In genomic region chr9:57148144-57148878, GRCm38 (mm10) we compare ENCODE assay signal across 8 mouse cellular contexts. TPM values are rescaled to one million over a fixed set of nuclear protein-coding genes. Genes with fewer than 3 reads are reported as not detected.
DNase-seq lines count a peak whose midpoint lies in the region; ATAC-seq and TF ChIP-seq lines count a peak whose summit lies in the region.

Gene Neil1 (minus strand): TSS chr9:57148305.

- peak; percentile 77 for DNase-seq in ES-E14 (ENCODE audit: low read depth, low spot score)
- DNase-seq in cerebellum, adult 11 months: peak; percentile 83
- peak; percentile 89 to 91 for DNase-seq in heart, postnatal 10 days
- peak; percentile 82 to 90 for DNase-seq in kidney, postnatal 4 days
- DNase-seq in neural tube, embryonic 11.5 days (ENCODE audit: low spot score): peak; percentile 87

- ATAC-seq in forebrain, embryonic 13.5 days: peak; percentile 92
- ATAC-seq in liver, embryonic 15.5 days (ENCODE audit: insufficient read depth): peak; percentile 86
- ATAC-seq in neural tube, embryonic 11.5 days (ENCODE audit: insufficient read depth, low FRiP score, low TSS enrichment): peak; percentile 83
- ATAC-seq in stomach, embryonic 16.5 days (ENCODE audit: insufficient read depth, low FRiP score): peak; percentile 90

- peak within 1 kb of the TSS; percentile 26 for H3K27ac ChIP-seq in ES-E14 (ENCODE audit: insufficient read depth, low read depth, low read length, poor library complexity, severe bottlenecking)
- H3K27ac ChIP-seq in forebrain, embryonic 13.5 days: peak within 1 kb of the TSS; percentile 73
- peak within 1 kb of the TSS; percentile 78 for H3K27ac ChIP-seq in liver, embryonic 15.5 days (replicated peaks)
- peak within 1 kb of the TSS; percentile 87 for H3K27ac ChIP-seq in neural tube, embryonic 11.5 days (ENCODE audit: low read depth, low read length)
- H3K27ac ChIP-seq in stomach, embryonic 16.5 days (ENCODE audit: low read length): peak within 1 kb of the TSS; percentile 93

- WGBS in forebrain, embryonic 13.5 days: under 1% methylated on average over 27 of the region's 27 CpGs
- 1% methylated on average over 27 of the region's 27 CpGs for WGBS in liver, embryonic 15.5 days (ENCODE audit: insufficient replicate concordance)
- 2% methylated on average over 27 of the region's 27 CpGs for WGBS in neural tube, embryonic 11.5 days
- 1% methylated on average over 27 of the region's 27 CpGs for WGBS in stomach, embryonic 16.5 days

- H3K4me1 ChIP-seq in ES-E14 (ENCODE audit: control insufficient read depth in 2 of 2, insufficient read depth in 2 of 2, low read length in 2 of 2, poor library complexity in 1 of 2): peaks cover 0 to 11% of the 10 kb centered on the region in 2 experiments; a peak in 3 of 4 replicates
- peaks cover 20% of the 10 kb centered on the region for H3K4me1 ChIP-seq in forebrain, embryonic 13.5 days
- peaks cover 21% of the 10 kb centered on the region for H3K4me1 ChIP-seq in liver, embryonic 15.5 days (replicated peaks)
- peaks cover 7% of the 10 kb centered on the region; the same call in 1 of the 2 replicates for H3K4me1 ChIP-seq in neural tube, embryonic 11.5 days (ENCODE audit: control insufficient read depth, insufficient read depth, low read length)
- H3K4me1 ChIP-seq in stomach, embryonic 16.5 days (ENCODE audit: control insufficient read depth, insufficient read depth, low read length): peaks cover 15% of the 10 kb centered on the region; the same call in 1 of the 2 replicates

- in situ Hi-C loops in ES-E14 (cut with MboI; ENCODE audit: low sequenced_read_pairs in 2 of 2, unreplicated experiment in 2 of 2): no loop called here

- no peaks in the 10 kb centered on the region for H3K27me3 ChIP-seq in forebrain, embryonic 13.5 days
- no peaks in the 10 kb centered on the region for H3K27me3 ChIP-seq in liver, embryonic 15.5 days
- H3K27me3 ChIP-seq in neural tube, embryonic 11.5 days (ENCODE audit: control insufficient read depth, insufficient read depth, low read length): no peaks in the 10 kb centered on the region; the same call in 1 of the 2 replicates
- no peaks in the 10 kb centered on the region for H3K27me3 ChIP-seq in stomach, embryonic 16.5 days (ENCODE audit: control insufficient read depth, insufficient read depth, low read length)

- H3K36me3 ChIP-seq in ES-E14 (ENCODE audit: control insufficient read depth, insufficient read depth, low read length, poor library complexity, severe bottlenecking): peaks cover under 1% of the 10 kb centered on the region; the same call in 1 of the 2 replicates
- peaks cover 13% of the 10 kb centered on the region for H3K36me3 ChIP-seq in forebrain, embryonic 13.5 days (ENCODE audit: poor library complexity, severe bottlenecking)
- no peaks in the 10 kb centered on the region for H3K36me3 ChIP-seq in liver, embryonic 15.5 days (replicated peaks)
- H3K36me3 ChIP-seq in neural tube, embryonic 11.5 days (ENCODE audit: control insufficient read depth, insufficient read depth, low read length): no peaks in the 10 kb centered on the region
- no peaks in the 10 kb centered on the region for H3K36me3 ChIP-seq in stomach, embryonic 16.5 days (ENCODE audit: control insufficient read depth, insufficient read depth, low read length)

- H3K9ac ChIP-seq in ES-E14 (ENCODE audit: insufficient read depth, low read depth, low read length, poor library complexity, severe bottlenecking): peak within 1 kb of the TSS; percentile 77
- peak within 1 kb of the TSS; percentile 76 for H3K9ac ChIP-seq in forebrain, embryonic 13.5 days
- H3K9ac ChIP-seq in liver, embryonic 15.5 days: peak within 1 kb of the TSS; percentile 60
- peak within 1 kb of the TSS; percentile 68 for H3K9ac ChIP-seq in neural tube, embryonic 11.5 days (ENCODE audit: low read length)
- H3K9ac ChIP-seq in stomach, embryonic 16.5 days (ENCODE audit: low read length): peak within 1 kb of the TSS; percentile 83

- H3K4me2 ChIP-seq in forebrain, embryonic 13.5 days: peak within 1 kb of the TSS; percentile 71
- H3K4me2 ChIP-seq in liver, embryonic 15.5 days: peak within 1 kb of the TSS; percentile 81
- H3K4me2 ChIP-seq in neural tube, embryonic 11.5 days (ENCODE audit: low read depth): peak within 1 kb of the TSS; percentile 74
- H3K4me2 ChIP-seq in stomach, embryonic 16.5 days (ENCODE audit: low read depth, low read length): peak within 1 kb of the TSS; percentile 75

- intact Hi-C loops in heart, postnatal 10 days (cut with DNase I): loop anchor here (5.0 to 10.0 kb wide), 2 partner anchors 294 to 616 kb away; partner anchors contain the start of genes Clk3 and Ppcdc

- peak within 1 kb of the TSS; percentile 68 to 83 for H3K4me3 ChIP-seq in ES-E14 (ENCODE audit: insufficient read depth in 1 of 2, low read depth in 1 of 2, low read length in 2 of 2, poor library complexity in 1 of 2, severe bottlenecking in 1 of 2)
- peak within 1 kb of the TSS; percentile 51 for H3K4me3 ChIP-seq in forebrain, embryonic 13.5 days
- peak within 1 kb of the TSS; percentile 64 for H3K4me3 ChIP-seq in liver, embryonic 15.5 days (replicated peaks)
- peak within 1 kb of the TSS; percentile 47 for H3K4me3 ChIP-seq in neural tube, embryonic 11.5 days (ENCODE audit: low read depth, low read length)
- H3K4me3 ChIP-seq in stomach, embryonic 16.5 days (replicated peaks; ENCODE audit: low read length): peak within 1 kb of the TSS; percentile 64

- no peaks in the 10 kb centered on the region for H3K9me3 ChIP-seq in ES-E14 (ENCODE audit: control insufficient read depth, insufficient read depth, low read depth, low read length)
- H3K9me3 ChIP-seq in forebrain, embryonic 13.5 days (replicated peaks): no peaks in the 10 kb centered on the region
- H3K9me3 ChIP-seq in liver, embryonic 15.5 days (replicated peaks): no peaks in the 10 kb centered on the region
- H3K9me3 ChIP-seq in neural tube, embryonic 11.5 days (ENCODE audit: control insufficient read depth, low read length): no peaks in the 10 kb centered on the region
- H3K9me3 ChIP-seq in stomach, embryonic 16.5 days (replicated peaks; ENCODE audit: control insufficient read depth, low read length): no peaks in the 10 kb centered on the region

TF ChIP-seq in ES-E14, 5 proteins besides CTCF, POLR2A, EP300 and RAD21:
- TF ChIP-seq MAFK (IDR thresholded peaks at IDR 0.05; ENCODE audit: insufficient read depth, low read depth, low read length): no peak
- TF ChIP-seq CHD2 (IDR thresholded peaks at IDR 0.05; ENCODE audit: low read depth, low read length): peak; percentile 66; the same call in 1 of the 2 replicates
- peak; percentile 89 for TF ChIP-seq ZNF384 (IDR thresholded peaks at IDR 0.05; ENCODE audit: low read depth, low read length)
- TF ChIP-seq ZC3H11A (IDR thresholded peaks at IDR 0.05; ENCODE audit: borderline replicate concordance, low read depth, low read length): no peak
- TF ChIP-seq HCFC1 (IDR thresholded peaks at IDR 0.05; ENCODE audit: borderline replicate concordance, insufficient read depth, low read length): peak; percentile 95

RNA-seq across cellular contexts. Expression of gene Neil1, which starts in this region (rescaled TPM):
- total RNA-seq in ES-E14 (2012; rRNA removed): 4.4 and 7.9 TPM in 2 replicates
- 6.5 and 8.2 TPM in 2 replicates for polyA plus RNA-seq in forebrain, embryonic 13.5 days (2015; fragmentation: Nextera tagmentation; extraction: Ambion mirVana)
- 1 to 10 TPM; 4.0 to 5.1 TPM for total RNA-seq in heart, postnatal 10 days (2021)
- polyA plus RNA-seq in liver, embryonic 15.5 days (2015; fragmentation: Nextera tagmentation; extraction: Ambion mirVana): 1.6 and 2.0 TPM in 2 replicates
- polyA plus RNA-seq in neural tube, embryonic 11.5 days (2014; fragmentation: Nextera tagmentation; extraction: Ambion mirVana): 6.6 TPM in 2 replicates
- 8.4 and 8.9 TPM in 2 replicates for polyA plus RNA-seq in stomach, embryonic 16.5 days (2015; fragmentation: Nextera tagmentation; extraction: Ambion mirVana)

Comparison
In these comparisons a context has a peak if more than half of its experiments do, and no peak if none do; other contexts are left out.
1. Peak in every context shown above with its lines: DNase-seq, ATAC-seq, H3K4me3 ChIP-seq and H3K27ac ChIP-seq.
2. H3K27ac ChIP-seq: peak in every context shown above with its lines; median percentile 93 in stomach, embryonic 16.5 days; 87 in neural tube, embryonic 11.5 days; 78 in liver, embryonic 15.5 days; 73 in forebrain, embryonic 13.5 days; 26 in ES-E14.